Mouse (Mus musculus) liver, embryonic 15.5 days (tissue): Measurements from ENCODE around the gene Pde10a. TPM values are rescaled to one million over a fixed set of nuclear protein-coding genes. Genes with fewer than 3 reads are reported as not detected.

Experiments
- ATAC-seq: fragments of 200-750 bp; cut with Nextera tagmentation; 2 replicates; pipeline ENCODE4 v1.8.0; 2017; ENCODE audit warnings: moderate number of reproducible peaks, mild to moderate bottlenecking, moderate library complexity; ENCODE audit not compliant: insufficient read depth
- H3K27ac ChIP-seq: fragments of 300-500 bp; sonication (generic); replicated peaks from 2 replicates; pipeline ENCODE4 v1.5.1; 2015; ENCODE audit warnings: mild to moderate bottlenecking, inconsistent platforms
- H3K27me3 ChIP-seq: fragments of 300-500 bp; sonication (generic); 2 replicates; pipeline ENCODE4 v1.6.1; 2015; ENCODE audit warnings: mild to moderate bottlenecking, inconsistent platforms
- H3K36me3 ChIP-seq: fragments of 300-500 bp; sonication (generic); replicated peaks from 2 replicates; pipeline ENCODE4 v1.6.1; 2015; ENCODE audit warnings: moderate library complexity, mild to moderate bottlenecking, inconsistent platforms
- H3K4me1 ChIP-seq: fragments of 300-500 bp; sonication (generic); replicated peaks from 2 replicates; pipeline ENCODE4 v1.6.1; 2015; ENCODE audit warnings: inconsistent platforms
- H3K4me2 ChIP-seq: fragments of 300-500 bp; sonication (generic); 2 replicates; pipeline ENCODE4 v1.6.1; 2015; ENCODE audit warnings: moderate library complexity, mild to moderate bottlenecking, inconsistent platforms
- H3K4me3 ChIP-seq: fragments of 300-500 bp; sonication (generic); replicated peaks from 2 replicates; pipeline ENCODE4 v1.5.1; 2015; ENCODE audit warnings: mild to moderate bottlenecking, inconsistent platforms
- H3K9ac ChIP-seq: fragments of 300-500 bp; sonication (generic); 2 replicates; pipeline ENCODE4 v1.6.1; 2015; ENCODE audit warnings: moderate library complexity, mild to moderate bottlenecking, inconsistent platforms
- H3K9me3 ChIP-seq: fragments of 300-500 bp; sonication (generic); replicated peaks from 2 replicates; pipeline ENCODE4 v1.6.1; 2016; ENCODE audit warnings: inconsistent platforms
- WGBS: fragments of 180-500 bp; shearing (Covaris S2); methylation state at CpG from one replicate; pipeline ENCODE4 v1.1.7; 2015; ENCODE audit warnings: mixed read lengths; ENCODE audit not compliant: insufficient replicate concordance; 5-methylcytosine and 5-hydroxymethylcytosine counted together
- polyA plus RNA-seq: library from polyadenylated mRNA; unstranded; fragments of >200 nt; fragmentation: Nextera tagmentation; extraction: Ambion mirVana; gene quantifications from 2 replicates; pipeline ENCODE4 v1.2.1, GENCODE M21; 2015

Gene Pde10a
- polyA plus RNA-seq, 1 experiment from 2014 or later: 0.67 TPM

DNA sequence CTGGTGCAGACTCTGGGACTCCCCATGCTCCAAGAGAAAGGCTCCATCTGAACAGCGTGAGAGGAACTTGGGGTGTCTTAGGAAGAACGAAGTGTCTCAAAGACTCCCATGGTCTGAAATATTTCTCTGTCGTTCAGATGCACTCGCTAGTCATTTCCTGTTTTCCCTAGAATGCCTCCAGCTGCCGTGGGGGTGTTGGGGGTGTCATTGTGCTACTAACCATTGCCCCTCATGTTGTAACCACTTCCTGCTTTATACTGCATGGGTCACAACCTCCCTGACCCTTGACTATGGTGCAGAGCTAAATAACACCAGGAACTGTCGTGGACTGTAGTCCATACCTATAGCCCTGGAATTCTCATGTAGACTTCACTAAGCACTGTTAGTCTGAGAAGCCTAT, 321.3 kb downstream of the Pde10a start:
- no peaks in the 10 kb centered on the region for H3K27me3 ChIP-seq
- H3K9me3 ChIP-seq: no peaks in the 10 kb centered on the region
- H3K4me1 ChIP-seq: peaks cover 4% of the 10 kb centered on the region; the same call in 1 of the 2 replicates
- no peak overlapping the region for H3K9ac ChIP-seq
- H3K36me3 ChIP-seq: no peaks in the 10 kb centered on the region
- 29% methylated on average over 6 of the region's 6 CpGs for WGBS
- H3K4me2 ChIP-seq: no peak overlapping the region
- no peak overlapping the region for H3K27ac ChIP-seq
- no peak for ATAC-seq
- H3K4me3 ChIP-seq: no peak overlapping the region

DNA sequence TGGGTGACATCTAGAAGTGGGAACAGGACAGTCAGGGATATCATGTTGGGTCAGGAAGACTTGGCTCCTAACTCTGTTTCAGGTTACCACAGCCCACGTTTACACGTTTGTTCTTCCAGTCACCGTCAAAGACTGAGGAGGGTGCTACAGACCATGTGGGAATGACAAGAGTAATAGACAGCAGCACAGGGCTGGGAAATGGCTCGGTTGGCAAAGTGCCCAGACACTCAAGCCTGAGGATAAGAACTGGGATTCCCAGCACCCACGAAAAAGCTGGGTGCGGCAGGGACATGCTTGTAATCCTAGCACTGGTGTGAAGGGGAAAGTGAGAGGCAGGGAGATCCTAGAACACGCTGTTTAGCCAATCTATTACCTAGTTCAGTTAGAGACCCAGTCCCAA, 322.4 kb downstream of the Pde10a start:
- 61% methylated on average over 7 of the region's 7 CpGs for WGBS
- no peak for ATAC-seq
- H3K4me2 ChIP-seq: no peak overlapping the region
- H3K9ac ChIP-seq: no peak overlapping the region
- H3K27me3 ChIP-seq: no peaks in the 10 kb centered on the region
- no peaks in the 10 kb centered on the region for H3K9me3 ChIP-seq
- no peak overlapping the region for H3K4me3 ChIP-seq
- H3K36me3 ChIP-seq: no peaks in the 10 kb centered on the region
- H3K4me1 ChIP-seq: no peaks in the 10 kb centered on the region
- no peak overlapping the region for H3K27ac ChIP-seq

DNA sequence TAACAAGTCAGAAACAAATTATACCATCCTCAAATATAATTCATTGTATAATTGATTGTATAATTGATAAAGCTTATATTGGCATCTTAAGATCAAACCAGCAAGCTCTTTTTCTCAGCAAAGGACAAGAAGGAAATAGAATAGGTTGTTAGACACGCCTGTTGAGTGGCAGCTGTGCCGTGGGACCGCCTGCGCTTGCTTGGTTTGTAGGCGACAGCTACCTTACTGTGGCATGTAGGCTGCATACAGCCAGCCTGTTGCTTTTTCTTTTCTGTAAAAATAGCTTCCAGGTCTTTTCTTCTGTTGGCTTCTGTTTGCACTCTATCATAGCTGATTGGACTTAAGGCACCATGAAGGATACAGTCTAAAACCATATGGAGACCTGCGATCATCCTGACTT, 326.7 kb downstream of the Pde10a start:
- Histone ChIP-seq H3K4me1 (peaks cover 8% of the 10 kb centered on the region), H3K27me3 (no peaks in the 10 kb centered on the region), H3K4me2 (no peak overlapping the region), H3K4me3 (no peak overlapping the region), H3K9ac (no peak overlapping the region), H3K27ac (no peak overlapping the region), H3K9me3 (no peaks in the 10 kb centered on the region), H3K36me3 (no peaks in the 10 kb centered on the region)
- 70% methylated on average over 6 of the region's 6 CpGs for WGBS
- ATAC-seq: no peak

DNA sequence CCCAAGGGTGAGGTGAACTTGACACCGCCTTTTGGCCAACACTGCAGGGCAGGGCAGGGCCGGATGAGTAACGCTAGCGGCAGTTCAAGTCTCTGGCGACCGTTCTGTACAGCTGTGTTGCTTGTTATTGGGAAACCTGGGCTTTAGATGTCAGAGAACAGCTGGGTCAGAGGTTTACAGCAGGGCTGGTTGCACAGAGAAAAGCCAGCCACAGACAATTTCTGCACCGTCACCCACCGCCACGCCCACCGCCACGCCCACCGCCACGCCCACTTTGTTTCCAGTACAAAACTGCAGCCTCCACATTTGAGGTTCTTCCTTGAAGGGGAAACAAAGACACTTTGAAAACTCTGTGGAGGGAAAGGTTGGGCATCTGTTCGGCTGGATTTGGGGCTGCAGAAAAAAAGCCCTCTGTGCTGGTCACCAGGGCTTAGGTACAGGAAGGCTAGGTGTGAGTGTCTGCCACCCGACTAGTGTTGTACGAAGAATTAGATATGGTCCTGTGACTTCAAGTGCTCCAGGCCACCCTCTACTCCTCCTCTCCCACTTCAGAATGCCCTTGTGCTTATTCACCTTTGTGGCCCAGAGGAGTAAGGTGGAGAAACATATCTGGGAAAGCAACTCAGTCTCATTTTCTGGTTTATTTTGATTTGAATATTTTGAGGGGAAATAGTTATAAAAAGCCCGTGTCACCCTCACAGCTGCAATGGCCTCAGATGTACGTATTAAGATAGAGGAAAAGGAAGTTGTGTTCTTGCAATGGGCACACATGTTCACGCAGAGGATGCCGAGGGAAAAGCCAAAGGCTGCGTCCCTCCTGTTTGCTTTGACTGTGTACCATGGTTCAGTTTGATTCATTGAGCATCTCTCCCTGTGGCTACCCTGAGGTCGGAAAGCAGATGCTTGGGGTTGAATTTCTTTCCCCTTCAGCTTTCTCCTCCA, 331.5 kb downstream of the Pde10a start:
- peaks cover 8% of the 10 kb centered on the region for H3K4me1 ChIP-seq
- no peaks in the 10 kb centered on the region for H3K9me3 ChIP-seq
- 18% methylated on average over 22 of the region's 22 CpGs for WGBS
- H3K4me2 ChIP-seq: peak overlapping the region; percentile 50
- no peaks in the 10 kb centered on the region for H3K27me3 ChIP-seq
- peak; percentile 58; the same call in 1 of the 2 replicates for ATAC-seq
- H3K4me3 ChIP-seq: no peak overlapping the region
- no peaks in the 10 kb centered on the region for H3K36me3 ChIP-seq
- H3K9ac ChIP-seq: no peak overlapping the region
- 0 out of 2 replicates have a peak overlapping the region, but pooled peaks have one; percentile 19 for H3K27ac ChIP-seq

DNA sequence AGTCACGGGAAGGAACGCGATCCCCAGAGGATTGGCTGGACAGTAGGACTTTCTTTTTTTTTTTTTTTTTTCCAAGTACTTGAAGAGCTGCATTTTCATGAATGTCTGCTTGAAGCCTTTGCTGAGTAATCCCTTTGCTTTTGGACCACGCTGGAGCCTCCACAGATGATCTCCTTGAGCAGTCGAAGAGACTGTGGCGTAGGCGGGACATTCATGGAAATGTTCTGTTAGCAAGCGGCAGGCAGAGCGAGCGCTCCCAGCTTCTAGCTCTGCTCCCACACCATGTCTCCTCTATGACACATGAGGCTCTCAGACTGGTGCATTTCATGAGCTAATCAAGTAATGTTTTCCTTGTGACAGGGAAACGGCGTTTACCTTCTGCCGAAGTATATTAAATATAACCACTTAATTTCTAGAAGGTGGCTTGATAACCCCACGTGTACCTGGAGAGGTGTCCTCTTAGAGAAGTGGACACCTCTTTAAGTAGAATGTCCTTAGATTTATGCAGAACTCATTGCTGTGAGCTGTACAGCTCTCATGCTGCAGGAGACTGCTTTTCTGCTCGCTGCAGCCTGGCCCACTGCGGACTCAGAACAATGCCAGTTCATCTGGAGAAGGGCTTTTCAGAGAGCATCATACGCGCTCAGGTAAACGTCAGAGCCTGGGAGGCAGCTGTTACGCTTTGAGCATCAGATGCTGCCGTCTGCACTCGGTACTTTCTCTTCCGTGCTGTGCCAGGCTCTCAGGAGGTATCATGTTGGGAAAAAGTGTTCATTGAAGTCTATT, 333.7 kb downstream of the Pde10a start:
- no peak overlapping the region for H3K4me3 ChIP-seq
- no peaks in the 10 kb centered on the region for H3K9me3 ChIP-seq
- no peaks in the 10 kb centered on the region for H3K36me3 ChIP-seq
- H3K4me2 ChIP-seq: no peak overlapping the region
- no peaks in the 10 kb centered on the region for H3K27me3 ChIP-seq
- no peak overlapping the region for H3K9ac ChIP-seq
- peaks cover 8% of the 10 kb centered on the region for H3K4me1 ChIP-seq
- ATAC-seq: no peak
- no peak overlapping the region for H3K27ac ChIP-seq
- WGBS: 75% methylated on average over 23 of the region's 23 CpGs

DNA sequence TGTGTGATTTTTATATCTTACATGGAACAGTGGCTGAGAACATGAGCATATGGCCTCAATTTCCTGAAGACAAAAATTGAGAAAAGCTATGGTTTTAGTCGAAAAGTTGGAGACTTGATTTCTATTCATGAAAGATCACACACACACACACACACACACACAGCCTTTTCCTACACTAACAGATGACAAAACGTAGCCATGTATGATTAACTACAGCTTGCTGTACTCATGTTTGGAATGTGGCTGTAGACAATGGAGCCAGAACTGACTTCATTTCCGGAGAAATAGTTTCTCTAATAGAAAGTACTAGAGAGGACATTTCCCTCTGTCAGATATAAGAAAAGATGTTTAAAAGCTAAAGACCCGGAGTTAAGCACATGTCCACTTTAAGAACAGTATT, 334.3 kb downstream of the Pde10a start:
- H3K4me2 ChIP-seq: no peak overlapping the region

DNA sequence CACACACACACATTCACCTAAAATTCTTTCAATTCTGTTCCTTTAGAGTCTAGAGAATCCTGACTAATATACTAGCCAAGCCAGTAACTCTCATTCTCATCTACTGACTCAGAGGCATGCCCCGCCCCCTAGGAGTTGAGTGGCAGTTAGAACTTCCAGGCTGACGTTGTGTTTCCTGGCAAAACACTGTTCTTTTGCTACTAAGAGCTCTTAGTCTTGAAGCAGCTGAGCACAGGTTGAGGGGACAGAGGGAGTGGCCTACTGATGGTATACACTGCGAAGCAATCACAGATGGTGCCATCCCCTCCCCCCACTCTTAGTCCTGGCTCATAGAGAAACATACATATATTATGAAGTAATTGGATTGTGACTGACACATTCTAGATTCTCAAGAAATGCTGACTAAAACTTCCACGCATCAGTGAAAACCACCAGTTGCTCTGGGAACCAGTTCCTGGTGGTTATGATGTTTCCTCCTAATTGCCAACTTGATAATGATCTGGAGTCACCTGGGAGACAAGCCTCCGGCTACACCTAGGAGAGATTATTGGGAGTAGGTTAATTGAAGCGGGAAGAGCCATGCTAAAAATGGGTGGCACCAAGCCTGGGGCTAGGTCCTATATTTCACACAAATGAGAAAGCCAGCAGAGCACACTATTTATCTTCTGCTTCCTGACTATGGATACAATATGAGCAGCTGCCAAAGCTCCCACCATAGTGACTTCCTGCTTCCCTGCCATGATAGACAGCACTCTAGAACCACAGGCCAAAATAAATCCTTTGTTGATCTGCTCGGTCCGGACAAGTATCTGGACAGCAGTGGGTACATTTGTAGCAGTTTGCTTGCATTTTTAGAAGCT, 339.7 kb downstream of the Pde10a start:
- Histone ChIP-seq H3K4me2 (no peak overlapping the region), H3K9ac (no peak overlapping the region), H3K27ac (no peak overlapping the region), H3K27me3 (no peaks in the 10 kb centered on the region), H3K9me3 (no peaks in the 10 kb centered on the region), H3K4me1 (no peaks in the 10 kb centered on the region), H3K4me3 (no peak overlapping the region), H3K36me3 (no peaks in the 10 kb centered on the region)
- ATAC-seq: no peak
- WGBS: 39% methylated on average over 8 of the region's 8 CpGs

More for the DNA sequence above, 334.3 kb downstream of the Pde10a start:
- Histone ChIP-seq H3K4me3 (no peak overlapping the region), H3K9me3 (no peaks in the 10 kb centered on the region), H3K36me3 (no peaks in the 10 kb centered on the region), H3K27me3 (no peaks in the 10 kb centered on the region), H3K27ac (no peak overlapping the region), H3K4me1 (peaks cover 8% of the 10 kb centered on the region), H3K9ac (no peak overlapping the region)
- 44% methylated on average over 4 of the region's 4 CpGs for WGBS
- no peak for ATAC-seq

DNA sequence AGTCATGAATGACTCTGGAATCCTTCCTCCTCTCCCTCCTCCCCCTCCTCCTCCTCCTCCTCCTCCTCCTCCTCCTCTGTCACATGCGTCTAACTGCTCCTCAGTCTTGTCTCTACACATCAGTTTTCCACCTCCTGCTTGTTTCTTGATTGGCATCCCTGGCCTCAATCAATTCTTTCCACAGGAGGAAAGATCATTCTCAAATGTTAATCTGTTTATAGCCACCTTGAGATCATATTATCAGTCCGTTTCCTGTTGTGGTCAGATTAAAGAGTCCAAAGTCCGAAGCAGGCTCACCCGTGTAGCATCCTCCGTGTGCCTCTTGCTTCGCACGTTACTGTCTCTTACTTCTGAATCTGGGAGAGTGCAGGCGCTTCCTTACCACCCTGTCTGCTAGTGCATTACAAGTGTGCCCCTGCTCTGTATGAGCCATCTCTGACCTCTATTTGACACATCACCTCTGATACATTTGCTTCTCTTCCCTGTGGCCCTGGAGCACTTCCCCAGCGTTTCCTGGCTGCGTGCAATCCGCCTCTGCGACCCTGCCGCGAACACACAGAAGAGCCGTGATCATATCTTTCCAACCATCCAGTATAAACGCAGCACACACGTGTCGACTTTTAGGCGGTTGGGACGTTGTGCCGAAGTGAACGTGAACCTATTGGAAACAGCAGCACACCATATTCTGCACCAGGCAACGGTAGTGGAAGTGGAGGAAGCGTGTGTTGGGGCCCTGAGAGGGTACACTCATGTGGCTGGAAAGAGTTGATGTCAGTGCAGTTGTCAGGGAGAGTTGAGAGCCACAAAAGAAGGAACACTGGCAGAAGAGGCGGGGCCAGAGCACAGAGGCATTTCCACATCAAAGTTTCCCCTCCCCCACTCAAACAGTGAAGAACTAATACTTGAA, 342.4 kb downstream of the Pde10a start:
- Histone ChIP-seq H3K4me3 (peak overlapping the region; percentile 10; the same call in 1 of the 2 replicates), H3K9me3 (no peaks in the 10 kb centered on the region), H3K4me1 (no peaks in the 10 kb centered on the region), H3K27ac (no peak overlapping the region; the same call in 1 of the 2 replicates), H3K27me3 (no peaks in the 10 kb centered on the region), H3K4me2 (peak overlapping the region; percentile 35), H3K36me3 (no peaks in the 10 kb centered on the region), H3K9ac (no peak overlapping the region)
- 16% methylated on average over 25 of the region's 25 CpGs for WGBS
- ATAC-seq: no peak; the same call in 1 of the 2 replicates

DNA sequence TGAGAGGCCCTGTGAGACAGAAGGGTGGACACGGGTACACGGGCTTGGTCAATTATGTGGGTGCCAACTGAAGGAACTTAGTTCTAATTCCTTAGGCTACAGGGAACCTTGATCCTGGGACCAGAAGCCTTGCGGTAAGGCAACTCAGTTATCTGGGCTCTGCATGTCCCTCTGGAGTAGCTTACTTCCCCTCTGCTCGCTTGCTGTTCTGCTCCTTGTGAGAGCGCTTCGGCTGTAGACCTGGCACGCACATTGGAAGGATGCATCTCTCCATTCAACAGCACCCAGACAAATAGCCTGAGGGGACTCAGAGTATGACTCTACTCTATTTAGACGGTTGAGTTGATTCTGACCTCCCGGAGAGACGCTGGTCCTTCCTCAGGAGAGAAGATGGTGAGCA, 344.1 kb downstream of the Pde10a start:
- Histone ChIP-seq H3K9ac (no peak overlapping the region), H3K9me3 (no peaks in the 10 kb centered on the region), H3K36me3 (no peaks in the 10 kb centered on the region), H3K4me1 (no peaks in the 10 kb centered on the region), H3K27ac (no peak overlapping the region), H3K4me2 (no peak overlapping the region), H3K4me3 (no peak overlapping the region), H3K27me3 (no peaks in the 10 kb centered on the region)
- WGBS: 31% methylated on average over 10 of the region's 10 CpGs
- ATAC-seq: no peak

DNA sequence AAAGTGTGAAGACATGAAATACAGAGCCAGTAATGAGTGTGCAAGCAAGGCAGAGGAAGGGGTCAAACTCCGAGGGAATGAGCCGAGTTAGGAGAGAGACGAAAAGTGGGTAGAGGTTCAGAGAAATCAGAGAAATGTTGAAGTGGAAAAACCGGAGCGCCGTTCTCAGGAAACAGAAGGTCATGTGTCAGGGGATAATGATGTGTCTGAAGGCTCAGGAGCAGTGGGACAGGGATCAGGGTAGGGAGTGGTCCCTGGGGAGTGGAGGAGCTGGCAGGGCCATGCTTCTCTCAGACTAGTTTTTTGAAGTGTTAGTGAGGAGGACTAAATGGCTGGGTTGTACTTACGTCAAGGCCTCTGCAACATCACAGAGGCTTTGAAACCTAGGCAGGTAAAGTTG, 345.7 kb downstream of the Pde10a start:
- H3K27ac ChIP-seq: no peak overlapping the region
- no peak overlapping the region for H3K9ac ChIP-seq
- ATAC-seq: no peak
- no peaks in the 10 kb centered on the region for H3K27me3 ChIP-seq
- no peaks in the 10 kb centered on the region for H3K9me3 ChIP-seq
- no peaks in the 10 kb centered on the region for H3K4me1 ChIP-seq
- no peak overlapping the region for H3K4me3 ChIP-seq
- no peak overlapping the region for H3K4me2 ChIP-seq
- no peaks in the 10 kb centered on the region for H3K36me3 ChIP-seq
- WGBS: 66% methylated on average over 7 of the region's 7 CpGs
